Mouse (Mus musculus): ENCODE data around the gene Crmp1.

GRCm38 (mm10) chr5:37244161-37244560 is 2.4 kb downstream of the Crmp1 start:
- TF ChIP-seq EP300 (IDR thresholded peaks at IDR 0.05; ENCODE audit: low read depth) (no peak), CTCF (IDR thresholded peaks at IDR 0.05; ENCODE audit: low read depth) (no peak)
